Mouse (Mus musculus): ENCODE measurements at regions not wholly inside any gene's neighbourhood (a gene's known extent, or its start where the extent isn't known, plus 50 kb on each side); places are given as distances from the start of the nearest gene placed in this dataset.

- Histone ChIP-seq H3K9ac (no peak overlapping the region), H3K9me3 (replicated peaks) (no peaks in the 10 kb centered on the region), H3K4me2 (replicated peaks) (no peak overlapping the region), H3K27me3 (no peaks in the 10 kb centered on the region), H3K4me1 (no peaks in the 10 kb centered on the region), H3K27ac (replicated peaks) (no peak overlapping the region), H3K36me3 (no peaks in the 10 kb centered on the region), H3K4me3 (replicated peaks) (no peak overlapping the region)
- ATAC-seq (ENCODE audit: insufficient number of reproducible peaks, low FRiP score, low TSS enrichment, low read depth) = no peak
- WGBS = 88% methylated on average over 7 of the region's 7 CpGs
These were observed 134.7 kb downstream of the Zfp365 start for GRCm38 (mm10) chr10:67777721-67778120.

- Histone ChIP-seq H3K36me3 (no peaks in the 10 kb centered on the region), H3K9me3 (replicated peaks) (no peaks in the 10 kb centered on the region), H3K27ac (replicated peaks) (no peak overlapping the region), H3K4me1 (no peaks in the 10 kb centered on the region), H3K4me2 (replicated peaks) (no peak overlapping the region), H3K4me3 (replicated peaks) (no peak overlapping the region), H3K27me3 (no peaks in the 10 kb centered on the region), H3K9ac (no peak overlapping the region)
- 88% methylated on average over 9 of the region's 9 CpGs for WGBS
- ATAC-seq (ENCODE audit: insufficient number of reproducible peaks, low FRiP score, low TSS enrichment, low read depth) = no peak
These were observed 135.6 kb downstream of the Zfp365 start for GRCm38 (mm10) chr10:67776851-67777250.

- no peak overlapping the region for H3K4me3 ChIP-seq (replicated peaks)
- no peaks in the 10 kb centered on the region for H3K9me3 ChIP-seq (replicated peaks)
- no peak for ATAC-seq (ENCODE audit: insufficient number of reproducible peaks, low FRiP score, low TSS enrichment, low read depth)
- no peak overlapping the region for H3K9ac ChIP-seq
- no peaks in the 10 kb centered on the region for H3K27me3 ChIP-seq
- no peak overlapping the region for H3K27ac ChIP-seq (replicated peaks)
- no peaks in the 10 kb centered on the region for H3K36me3 ChIP-seq
- no peak overlapping the region for H3K4me2 ChIP-seq (replicated peaks)
- H3K4me1 ChIP-seq = no peaks in the 10 kb centered on the region
- 72% methylated on average over 8 of the region's 8 CpGs for WGBS
These were observed 140.7 kb downstream of the Zfp365 start for GRCm38 (mm10) chr10:67771796-67772195.

- Histone ChIP-seq H3K27me3 (no peaks in the 10 kb centered on the region), H3K4me2 (replicated peaks) (no peak overlapping the region), H3K36me3 (no peaks in the 10 kb centered on the region), H3K4me3 (replicated peaks) (no peak overlapping the region), H3K27ac (replicated peaks) (no peak overlapping the region), H3K9me3 (replicated peaks) (no peaks in the 10 kb centered on the region), H3K9ac (no peak overlapping the region), H3K4me1 (0 out of 2 replicates have a peak, but pooled peaks cover under 1% of the 10 kb centered on the region)
- WGBS = 39% methylated on average over 13 of the region's 13 CpGs
- no peak for ATAC-seq (ENCODE audit: insufficient number of reproducible peaks, low FRiP score, low TSS enrichment, low read depth)
These were observed 146.4 kb downstream of the Zfp365 start for GRCm38 (mm10) chr10:67766099-67766498.

GRCm38 (mm10) chr10:67760424-67760823 lies 152.0 kb downstream of the Zfp365 start:
- no peak overlapping the region for H3K4me2 ChIP-seq (replicated peaks)
- no peak for ATAC-seq (ENCODE audit: insufficient number of reproducible peaks, low FRiP score, low TSS enrichment, low read depth)
- H3K4me1 ChIP-seq = 0 out of 2 replicates have a peak, but pooled peaks cover 8% of the 10 kb centered on the region
- 43% methylated on average over 3 of the region's 3 CpGs for WGBS
- no peak overlapping the region for H3K27ac ChIP-seq (replicated peaks)
- no peak overlapping the region for H3K4me3 ChIP-seq (replicated peaks)
- H3K36me3 ChIP-seq = no peaks in the 10 kb centered on the region
- no peaks in the 10 kb centered on the region for H3K27me3 ChIP-seq
- H3K9me3 ChIP-seq (replicated peaks) = no peaks in the 10 kb centered on the region
- H3K9ac ChIP-seq = no peak overlapping the region

GRCm38 (mm10) chr10:67748121-67748520 lies 164.3 kb downstream of the Zfp365 start:
- H3K36me3 ChIP-seq = no peaks in the 10 kb centered on the region
- H3K9me3 ChIP-seq (replicated peaks) = no peaks in the 10 kb centered on the region
- 40% methylated on average over 4 of the region's 4 CpGs for WGBS
- no peak overlapping the region for H3K4me2 ChIP-seq (replicated peaks)
- H3K27me3 ChIP-seq = no peaks in the 10 kb centered on the region
- no peak overlapping the region for H3K9ac ChIP-seq
- peaks cover 3% of the 10 kb centered on the region; the same call in 1 of the 2 replicates for H3K4me1 ChIP-seq
- no peak overlapping the region for H3K27ac ChIP-seq (replicated peaks)
- ATAC-seq (ENCODE audit: insufficient number of reproducible peaks, low FRiP score, low TSS enrichment, low read depth) = no peak
- no peak overlapping the region for H3K4me3 ChIP-seq (replicated peaks)

GRCm38 (mm10) chr10:67747461-67747860 lies 165.0 kb downstream of the Zfp365 start:
- Histone ChIP-seq H3K27me3 (no peaks in the 10 kb centered on the region), H3K4me1 (peaks cover 3% of the 10 kb centered on the region; the same call in 1 of the 2 replicates), H3K36me3 (no peaks in the 10 kb centered on the region), H3K27ac (replicated peaks) (no peak overlapping the region), H3K4me3 (replicated peaks) (no peak overlapping the region), H3K9me3 (replicated peaks) (no peaks in the 10 kb centered on the region), H3K4me2 (replicated peaks) (no peak overlapping the region), H3K9ac (no peak overlapping the region)
- ATAC-seq (ENCODE audit: insufficient number of reproducible peaks, low FRiP score, low TSS enrichment, low read depth) = no peak
- WGBS = 39% methylated on average over 3 of the region's 3 CpGs

GRCm38 (mm10) chr10:67746140-67746539 lies 166.3 kb downstream of the Zfp365 start:
- no peak for ATAC-seq (ENCODE audit: insufficient number of reproducible peaks, low FRiP score, low TSS enrichment, low read depth)

GRCm38 (mm10) chr10:67743561-67743960 lies 168.9 kb downstream of the Zfp365 start:
- H3K9me3 ChIP-seq (replicated peaks) = no peaks in the 10 kb centered on the region
- 34% methylated on average over 9 of the region's 9 CpGs for WGBS
- H3K9ac ChIP-seq = no peak overlapping the region
- no peak overlapping the region for H3K4me2 ChIP-seq (replicated peaks)
- no peak overlapping the region for H3K27ac ChIP-seq (replicated peaks)
- H3K4me3 ChIP-seq (replicated peaks) = no peak overlapping the region
- H3K36me3 ChIP-seq = no peaks in the 10 kb centered on the region
- ATAC-seq (ENCODE audit: insufficient number of reproducible peaks, low FRiP score, low TSS enrichment, low read depth) = no peak
- no peaks in the 10 kb centered on the region for H3K27me3 ChIP-seq
- H3K4me1 ChIP-seq = peaks cover 3% of the 10 kb centered on the region; the same call in 1 of the 2 replicates

More at GRCm38 (mm10) chr10:67746140-67746539, 166.3 kb downstream of the Zfp365 start:
- Histone ChIP-seq H3K9me3 (replicated peaks) (no peaks in the 10 kb centered on the region), H3K27ac (replicated peaks) (no peak overlapping the region), H3K36me3 (no peaks in the 10 kb centered on the region), H3K27me3 (no peaks in the 10 kb centered on the region), H3K9ac (no peak overlapping the region), H3K4me1 (peaks cover 3% of the 10 kb centered on the region; the same call in 1 of the 2 replicates), H3K4me3 (replicated peaks) (no peak overlapping the region), H3K4me2 (replicated peaks) (no peak overlapping the region)
- WGBS = 76% methylated on average over 3 of the region's 3 CpGs

- Histone ChIP-seq H3K27ac (replicated peaks) (peak overlapping the region; percentile 17; the same call in 1 of the 2 replicates), H3K4me2 (replicated peaks) (no peak overlapping the region), H3K36me3 (no peaks in the 10 kb centered on the region), H3K27me3 (no peaks in the 10 kb centered on the region), H3K9ac (no peak overlapping the region), H3K4me3 (replicated peaks) (no peak overlapping the region), H3K9me3 (replicated peaks) (no peaks in the 10 kb centered on the region), H3K4me1 (peaks cover 3% of the 10 kb centered on the region; the same call in 1 of the 2 replicates)
- 80% methylated on average over 8 of the region's 8 CpGs for WGBS
- ATAC-seq (ENCODE audit: insufficient number of reproducible peaks, low FRiP score, low TSS enrichment, low read depth) = no peak
These were observed 169.6 kb downstream of the Zfp365 start for GRCm38 (mm10) chr10:67742824-67743223.

GRCm38 (mm10) chr10:67742305-67742704 lies 170.2 kb downstream of the Zfp365 start:
- Histone ChIP-seq H3K27ac (replicated peaks) (peak overlapping the region; percentile 17; the same call in 1 of the 2 replicates), H3K27me3 (no peaks in the 10 kb centered on the region), H3K9me3 (replicated peaks) (no peaks in the 10 kb centered on the region), H3K9ac (no peak overlapping the region), H3K4me2 (replicated peaks) (no peak overlapping the region), H3K4me1 (no peaks in the 10 kb centered on the region), H3K36me3 (no peaks in the 10 kb centered on the region), H3K4me3 (replicated peaks) (no peak overlapping the region)
- 67% methylated on average over 10 of the region's 10 CpGs for WGBS
- ATAC-seq (ENCODE audit: insufficient number of reproducible peaks, low FRiP score, low TSS enrichment, low read depth) = no peak

GRCm38 (mm10) chr10:67739199-67739598 lies 173.3 kb downstream of the Zfp365 start:
- no peak overlapping the region for H3K27ac ChIP-seq (replicated peaks)
- ATAC-seq (ENCODE audit: insufficient number of reproducible peaks, low FRiP score, low TSS enrichment, low read depth) = no peak
- H3K4me1 ChIP-seq = no peaks in the 10 kb centered on the region
- no peak overlapping the region for H3K9ac ChIP-seq
- H3K4me3 ChIP-seq (replicated peaks) = no peak overlapping the region
- no peak overlapping the region for H3K4me2 ChIP-seq (replicated peaks)
- H3K9me3 ChIP-seq (replicated peaks) = no peaks in the 10 kb centered on the region
- WGBS = 39% methylated on average over 1 of the region's 1 CpGs
- no peaks in the 10 kb centered on the region for H3K27me3 ChIP-seq
- no peaks in the 10 kb centered on the region for H3K36me3 ChIP-seq
